Mouse (Mus musculus) thymus, adult 2 months (tissue): ENCODE measurements at regions not wholly inside any gene's neighbourhood (a gene's known extent, or its start where the extent isn't known, plus 50 kb on each side); places are given as distances from the start of the nearest gene placed in this dataset.

ENCODE experiments used
- CTCF ChIP-seq: fragments of 200-500 bp; IDR thresholded peaks from 2 replicates; pipeline ENCODE4 v1.5.1; 2012; ENCODE audit warnings: mild to moderate bottlenecking, control low read depth, low read length, moderate library complexity, borderline replicate concordance; ENCODE audit not compliant: control insufficient read depth, poor library complexity, insufficient read depth; ENCODE audit errors: extremely low read depth
- POLR2A ChIP-seq: fragments of 200-500 bp; IDR thresholded peaks from 2 replicates; pipeline ENCODE4 v1.6.1; 2012; ENCODE audit warnings: mild to moderate bottlenecking, low read length, control low read depth, moderate library complexity; ENCODE audit not compliant: control insufficient read depth, poor library complexity, insufficient read depth; ENCODE audit errors: extremely low read depth

- TF ChIP-seq POLR2A: no peak
- no peak for TF ChIP-seq CTCF
These were observed 112.0 kb upstream of the Ccser1 start for GRCm38 (mm10) chr6:61068117-61068489.
